Mouse (Mus musculus): ENCODE measurements around the gene Nfkbid.

Nfkbid gene

DNA sequence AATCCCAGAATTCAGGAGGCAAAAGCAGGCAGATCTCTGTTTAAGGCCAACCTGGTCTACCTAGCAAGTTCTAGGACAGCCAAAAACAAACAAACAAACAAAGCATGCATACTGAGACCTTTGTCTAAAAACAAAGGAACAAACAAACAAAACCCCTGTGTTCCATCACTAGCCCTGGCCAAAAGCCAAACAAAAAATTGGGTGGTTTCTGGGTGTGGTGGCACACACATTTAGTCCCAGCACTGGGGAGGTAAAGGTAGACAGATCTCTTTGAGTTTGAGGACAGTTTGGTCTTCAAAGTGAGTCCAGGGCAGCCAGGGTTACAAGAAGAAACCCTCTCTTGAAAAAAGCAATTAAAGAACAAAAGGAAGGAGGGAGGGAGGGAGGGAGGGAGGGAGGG, 7.8 kb downstream of the Nfkbid start:
- DNase-seq (ENCODE audit: low spot score in 2 of 2): no peak

DNA sequence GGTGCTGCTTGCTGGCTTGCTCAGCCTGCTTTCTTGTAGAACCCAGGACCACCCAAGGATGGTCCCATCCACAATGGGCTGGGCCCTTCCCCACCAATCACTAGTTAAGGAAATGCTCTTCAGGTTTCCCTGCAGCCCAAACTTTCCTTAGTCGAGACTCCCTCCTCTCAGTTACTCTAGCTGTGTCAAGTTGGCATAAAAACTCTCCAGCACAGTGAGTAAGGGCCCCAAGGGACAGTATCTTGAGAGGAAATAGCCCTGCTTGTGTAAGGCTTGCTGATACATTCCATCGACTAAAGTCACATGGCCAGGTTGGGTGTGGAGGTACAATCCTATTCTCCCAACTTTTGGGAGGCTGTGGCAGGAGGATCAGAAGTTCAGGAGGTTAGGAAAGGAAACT, 8.7 kb downstream of the Nfkbid start:
- DNase-seq (ENCODE audit: low spot score in 2 of 2): no peak

DNA sequence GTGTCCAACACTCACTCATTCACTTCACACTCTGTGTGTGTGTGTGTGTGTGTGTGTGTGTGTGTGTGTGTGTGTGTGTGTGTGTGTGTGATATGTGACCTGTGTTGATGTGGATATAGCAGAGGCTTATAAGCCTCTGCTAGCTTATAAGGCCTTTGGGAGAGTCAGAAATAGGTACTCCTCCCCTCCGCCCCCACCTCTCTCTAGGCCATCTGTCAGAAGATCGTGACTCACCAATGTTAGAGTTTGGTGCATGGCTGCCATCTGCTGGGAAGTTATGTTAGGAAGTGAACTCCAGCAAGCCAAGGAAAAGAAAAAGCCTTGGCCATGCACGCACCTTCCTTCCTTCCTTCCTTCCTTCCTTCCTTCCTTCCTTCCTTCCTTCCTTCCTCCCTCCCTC, 10.3 kb downstream of the Nfkbid start:
- DNase-seq (ENCODE audit: low spot score in 2 of 2): peak; percentile 80 to 88

DNA sequence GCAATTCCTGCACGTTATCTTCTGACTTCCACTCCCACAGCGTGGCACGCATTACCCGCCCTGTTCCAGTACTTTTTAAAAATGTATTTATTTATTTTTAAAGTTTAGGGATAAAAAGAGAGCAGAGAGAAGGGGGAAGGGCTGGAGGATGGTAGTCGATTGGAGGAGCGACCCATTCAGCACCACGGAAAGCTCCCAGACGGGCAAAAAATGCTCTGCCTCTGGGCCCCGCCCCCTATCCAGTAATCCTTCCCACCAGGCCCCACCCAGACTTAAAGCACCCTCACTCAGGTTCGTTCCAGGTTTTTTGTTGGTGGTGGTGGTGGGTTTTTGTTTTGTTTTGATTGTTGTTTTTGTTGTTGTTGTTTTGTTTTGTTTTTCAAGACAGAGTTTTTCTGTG, 12.7 kb downstream of the Nfkbid start:
- DNase-seq (ENCODE audit: low spot score in 2 of 2): no peak

DNA sequence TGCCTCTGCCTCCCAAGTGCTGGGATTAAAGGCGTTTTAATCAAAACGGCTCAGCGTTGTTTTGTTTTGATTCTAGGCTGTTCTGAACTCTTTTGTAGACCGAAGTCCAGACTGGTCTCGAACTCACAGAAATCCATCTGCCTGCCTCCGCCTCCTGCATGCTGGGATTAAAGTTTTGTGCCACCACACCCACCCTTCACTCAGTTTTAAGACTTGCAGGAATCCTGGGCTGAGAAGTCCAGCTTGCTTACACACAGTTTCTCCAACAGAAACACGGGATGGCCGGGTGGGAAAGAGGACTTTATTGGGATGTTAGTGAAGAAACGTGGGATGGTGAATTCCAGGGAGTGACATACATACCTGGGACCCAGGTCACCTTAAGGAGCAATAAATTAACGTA, 13.2 kb downstream of the Nfkbid start:
- no peak for DNase-seq (ENCODE audit: low spot score in 2 of 2)

DNA sequence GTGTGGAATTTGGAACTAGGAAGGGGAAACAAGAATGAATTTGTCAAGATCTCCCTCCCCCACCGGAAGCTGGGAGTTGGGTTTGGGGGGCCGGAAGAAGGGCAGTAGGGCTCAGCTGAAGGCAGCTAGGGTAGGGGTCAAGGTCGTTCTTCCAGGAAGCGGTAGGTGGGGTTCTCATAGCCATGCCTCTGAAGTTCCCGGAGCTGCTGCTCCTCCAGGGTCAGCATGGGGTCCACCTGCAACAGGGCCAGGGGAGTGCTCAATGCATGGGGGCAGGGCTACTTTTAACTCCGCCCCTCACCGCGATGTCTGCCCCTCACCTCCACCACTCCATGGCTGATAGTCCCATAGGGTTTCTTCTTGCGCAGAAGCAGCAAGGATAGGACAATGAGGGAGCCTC, 13.6 kb downstream of the Nfkbid start:
- DNase-seq (ENCODE audit: low spot score in 2 of 2): no peak

DNA sequence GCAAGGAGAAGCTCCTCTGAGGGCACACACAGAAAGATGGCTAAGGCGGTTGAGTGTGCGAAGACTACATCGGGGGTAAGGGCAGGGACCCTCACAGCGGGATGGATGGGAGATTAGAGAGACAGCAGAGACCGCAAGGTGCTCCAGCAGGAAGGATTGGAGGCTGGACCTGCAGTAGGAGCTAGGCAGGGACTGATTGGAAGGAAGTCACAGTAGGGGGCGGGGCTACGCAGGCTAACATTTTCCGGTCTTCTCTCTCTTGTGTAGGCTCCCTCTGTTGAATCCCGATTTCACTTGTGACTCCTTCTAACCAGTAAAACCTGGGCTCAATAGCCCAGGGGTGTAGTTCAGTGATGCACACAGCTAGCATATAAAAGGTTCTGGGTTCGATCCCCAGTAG, 15.3 kb downstream of the Nfkbid start:
- no peak for DNase-seq (ENCODE audit: low spot score in 2 of 2)

DNA sequence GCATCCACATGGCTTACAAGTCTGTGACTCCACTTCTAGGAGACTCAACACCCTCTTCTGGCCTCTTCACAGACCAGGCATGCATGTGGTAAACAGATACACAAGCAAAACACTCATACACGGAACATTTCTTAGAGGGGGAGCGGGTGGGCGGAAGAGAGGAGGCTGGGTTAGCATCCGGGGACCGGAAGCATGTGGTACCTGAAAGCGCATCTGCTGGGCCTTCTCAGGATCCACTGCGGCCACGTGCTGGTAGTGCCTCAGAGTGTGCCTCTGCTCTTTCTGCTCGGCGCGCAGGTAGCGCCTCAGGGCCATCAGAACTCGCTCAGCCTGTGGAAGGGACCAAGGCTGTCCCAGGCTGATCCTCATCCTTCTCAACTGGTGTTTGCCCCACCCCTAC, 18.2 kb downstream of the Nfkbid start:
- no peak for DNase-seq (ENCODE audit: low spot score in 2 of 2)

DNA sequence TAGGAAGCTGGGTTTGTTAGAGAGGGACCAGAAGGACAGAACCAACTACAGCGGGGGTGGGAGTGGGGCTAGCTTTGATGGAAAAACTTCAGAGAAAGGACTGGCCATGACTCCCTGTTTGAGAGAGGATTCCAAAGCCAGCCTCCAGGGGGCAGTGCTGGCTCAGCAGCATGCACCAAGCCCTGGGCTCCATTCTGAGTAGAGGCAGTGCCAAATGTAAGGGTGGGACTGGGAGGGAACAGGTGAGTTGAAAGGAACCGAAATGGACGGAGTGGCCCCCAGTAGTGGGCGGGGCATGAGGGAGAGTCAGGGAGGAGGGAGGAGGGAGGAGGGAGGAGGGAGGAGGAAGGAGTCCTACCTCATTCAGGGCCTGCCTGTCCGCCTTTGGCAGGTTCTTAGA, 19.2 kb downstream of the Nfkbid start:
- no peak for DNase-seq (ENCODE audit: low spot score in 2 of 2)

DNA sequence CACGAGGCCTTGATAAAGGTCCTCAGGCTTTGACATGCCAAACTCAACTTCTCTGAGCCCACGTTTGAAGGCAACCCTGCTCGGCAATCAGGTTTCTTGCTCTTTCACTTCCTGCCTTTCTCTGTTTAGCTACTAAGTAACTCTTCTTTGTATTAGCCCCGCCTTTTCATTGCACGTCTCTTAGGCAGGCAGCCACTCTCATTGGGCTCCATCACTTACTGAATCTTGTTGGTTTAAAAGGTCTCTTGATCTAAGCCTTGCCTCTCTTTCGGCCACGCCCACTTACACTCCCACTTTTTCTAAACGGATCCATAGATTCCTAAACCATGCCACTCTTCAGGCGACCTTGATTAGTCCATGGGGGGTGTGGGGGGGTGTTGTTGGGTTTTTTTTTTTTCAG, 22.2 kb downstream of the Nfkbid start:
- no peak for DNase-seq (ENCODE audit: low spot score in 2 of 2)

DNA sequence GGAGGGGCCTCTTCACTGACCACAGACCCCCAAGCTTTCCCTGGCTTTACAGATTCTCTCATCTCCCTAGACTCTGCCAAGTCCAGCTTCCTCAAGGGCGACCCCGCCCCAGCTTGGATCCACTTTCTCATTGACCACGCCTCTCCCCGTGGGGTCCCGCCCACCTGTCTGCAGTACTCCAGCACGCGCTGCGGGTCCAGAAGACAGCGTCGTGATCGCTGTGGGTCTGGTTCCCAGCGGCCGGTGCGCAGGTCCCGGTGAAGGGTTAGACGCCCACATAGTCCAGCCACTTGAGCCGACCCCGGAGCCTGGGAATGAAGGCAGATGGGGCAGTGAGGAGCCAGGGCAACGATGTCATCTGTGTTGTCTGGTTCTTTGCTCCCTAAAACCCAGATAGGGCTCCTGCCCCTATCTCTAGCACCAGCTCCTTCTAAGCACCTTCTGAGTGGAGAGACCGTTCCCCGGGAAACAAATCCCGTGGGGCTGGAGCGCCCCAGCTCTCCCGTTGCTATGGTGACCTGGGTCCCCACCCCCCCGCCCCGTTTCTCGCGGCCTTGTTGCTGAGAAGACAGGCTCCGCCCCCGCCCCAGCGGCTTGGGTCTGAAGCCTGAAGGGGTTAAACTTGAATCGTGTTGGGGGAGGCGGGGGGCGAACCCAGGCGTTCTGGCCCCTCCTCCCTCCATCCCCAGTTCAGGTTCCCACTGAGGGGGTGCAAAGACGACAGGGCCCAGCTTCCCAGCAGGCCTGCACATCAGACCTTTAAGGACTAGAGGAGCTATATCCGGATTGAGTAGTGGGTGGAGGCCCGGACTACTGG, 22.8 kb downstream of the Nfkbid start:
- DNase-seq (ENCODE audit: low spot score in 2 of 2): peak; percentile 75 to 78

DNA sequence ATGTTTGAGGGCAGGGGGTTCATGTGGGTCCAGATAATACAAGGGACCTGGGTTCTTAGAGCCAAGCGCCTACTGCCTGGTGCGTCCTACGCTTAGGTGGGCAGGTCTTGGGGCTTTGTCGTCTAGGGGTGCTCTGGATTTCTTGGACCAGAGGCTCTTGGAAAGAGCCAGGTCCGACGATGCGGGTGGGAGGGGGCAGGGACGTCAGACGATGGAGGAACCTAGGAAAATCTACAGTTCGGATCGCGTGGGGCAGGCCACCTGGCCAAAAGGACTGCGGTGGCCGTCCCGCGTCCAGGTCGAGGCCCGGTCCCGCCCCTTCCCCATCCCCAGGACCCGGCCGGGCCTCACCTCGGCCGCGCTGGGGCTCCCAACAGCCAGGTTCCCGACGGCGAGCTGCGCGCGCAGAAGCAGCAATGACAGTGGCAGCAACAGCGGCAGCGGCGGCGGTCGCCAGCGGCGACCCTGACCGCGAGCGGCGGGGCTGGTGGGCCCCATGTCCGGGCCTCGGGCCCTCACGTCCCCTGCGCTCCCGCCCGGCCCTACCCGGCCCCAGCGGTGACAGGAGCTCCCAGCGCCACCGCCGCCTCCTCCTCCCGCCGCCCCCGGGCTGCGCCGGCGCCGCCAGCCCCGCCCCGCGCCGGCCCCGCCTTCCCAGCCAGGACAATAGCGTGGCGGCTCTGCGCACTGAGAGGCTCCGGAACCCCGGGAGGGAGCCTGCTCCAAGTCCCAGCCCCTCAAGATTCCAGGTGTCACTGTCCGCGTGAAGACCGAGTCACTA, 23.6 kb downstream of the Nfkbid start, which contains the start of gene Aplp1:
Gene Aplp1, minus strand, starts transcription at position 565 of the 781 bp plus-strand sequence.
- DNase-seq (ENCODE audit: low spot score in 2 of 2): peak; percentile 78 to 79

DNA sequence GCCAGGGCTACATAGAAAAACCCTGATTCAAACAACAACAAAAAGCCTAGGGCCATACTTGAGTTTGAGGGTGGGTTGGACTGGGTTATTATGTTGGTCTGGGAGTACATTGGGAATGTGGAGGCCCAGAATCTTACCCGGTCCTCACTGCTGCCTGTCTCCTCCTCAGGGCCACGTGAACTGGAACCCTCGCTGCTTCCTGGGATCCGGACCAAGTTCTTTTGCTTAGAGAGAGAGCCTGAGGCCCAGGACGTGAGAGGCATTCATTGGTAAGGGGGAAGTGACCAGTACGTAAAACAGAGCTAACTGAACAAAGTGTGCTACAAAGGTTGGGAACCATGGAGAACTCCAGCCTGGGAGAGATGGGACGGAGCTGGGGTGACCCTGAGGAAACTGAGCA, 28.7 kb downstream of the Nfkbid start:
- DNase-seq (ENCODE audit: low spot score in 2 of 2): no peak

DNA sequence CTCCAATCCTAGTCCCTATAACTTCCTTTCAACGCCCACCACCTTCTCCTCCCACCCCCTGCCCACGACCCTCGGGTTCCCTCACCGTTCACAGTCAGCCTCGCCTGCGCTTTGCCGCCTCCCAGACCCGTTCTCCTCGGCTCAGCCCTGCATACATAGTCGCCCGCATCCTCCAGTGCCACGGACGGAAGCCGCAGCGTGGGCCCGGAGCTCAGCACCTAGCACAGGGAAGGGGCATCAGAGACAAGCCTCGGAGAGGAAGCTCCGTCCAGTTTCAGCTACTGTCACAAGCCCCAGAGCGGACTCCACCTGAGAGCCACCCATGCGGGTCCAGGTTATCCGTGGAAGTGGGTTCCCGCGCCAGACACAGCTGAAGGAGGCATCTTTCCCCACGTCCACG, 31.8 kb downstream of the Nfkbid start:
- DNase-seq (ENCODE audit: low spot score in 2 of 2): no peak

DNA sequence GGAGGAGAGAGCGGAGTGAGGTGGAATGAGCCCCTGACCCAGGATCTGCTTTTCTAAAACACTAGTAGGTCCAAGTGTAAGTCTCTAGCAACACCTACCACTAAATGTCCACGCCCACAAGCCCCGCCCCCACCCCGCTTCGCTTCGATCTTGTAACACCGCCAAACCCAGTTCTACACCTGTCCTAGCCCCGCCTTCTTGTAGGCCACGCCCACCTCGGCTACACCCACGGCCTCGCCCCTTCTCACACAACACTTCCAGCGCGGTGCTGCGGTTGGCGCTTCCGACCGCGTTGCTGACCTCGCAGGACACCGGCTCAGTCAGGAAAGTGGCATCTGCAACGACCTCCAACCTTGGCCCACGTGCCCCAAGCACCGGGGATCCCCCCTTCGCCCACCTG, 32.2 kb downstream of the Nfkbid start:
- DNase-seq (ENCODE audit: low spot score in 2 of 2): no peak

DNA sequence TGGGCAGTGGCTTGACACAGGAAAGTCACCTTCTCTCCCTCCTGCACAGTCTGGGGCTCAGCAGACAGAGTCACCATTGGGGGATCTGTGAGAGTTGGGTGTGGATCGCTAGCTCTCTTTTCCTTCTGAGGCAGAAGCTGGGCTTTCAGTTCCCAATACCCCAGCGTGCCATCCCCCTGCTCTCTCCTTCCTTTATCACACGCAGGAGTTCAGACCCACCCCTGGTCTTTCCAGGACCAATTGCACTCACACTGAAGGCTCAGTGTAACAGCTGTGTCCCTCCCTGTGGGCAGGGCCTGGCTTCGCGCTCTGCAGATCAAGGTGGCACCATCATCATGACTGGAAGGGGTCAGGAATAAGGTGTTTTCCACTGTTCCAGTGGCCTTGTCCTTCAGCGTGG, 32.7 kb downstream of the Nfkbid start:
- no peak for DNase-seq (ENCODE audit: low spot score in 2 of 2)

DNA sequence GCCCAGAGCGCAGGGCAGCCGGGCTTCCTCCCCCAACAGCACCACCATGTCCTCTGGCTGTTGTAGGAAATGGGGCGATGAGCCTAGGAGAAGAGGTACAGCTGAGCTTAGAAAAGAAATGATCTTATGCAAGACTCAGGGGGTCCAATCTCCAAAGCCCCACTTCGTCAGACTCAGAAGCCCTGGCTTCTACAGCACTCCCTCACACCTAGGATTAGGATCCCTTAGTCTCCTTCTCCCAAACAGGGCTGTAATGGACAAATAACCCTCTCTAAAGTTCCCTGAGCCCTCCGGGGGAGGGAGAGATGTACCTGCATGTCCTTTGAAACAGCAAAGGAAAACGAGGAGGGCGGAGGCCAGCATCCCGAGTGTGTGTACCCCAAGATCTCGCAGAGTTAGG, 35.0 kb downstream of the Nfkbid start:
- no peak for DNase-seq (ENCODE audit: low spot score in 2 of 2)

DNA sequence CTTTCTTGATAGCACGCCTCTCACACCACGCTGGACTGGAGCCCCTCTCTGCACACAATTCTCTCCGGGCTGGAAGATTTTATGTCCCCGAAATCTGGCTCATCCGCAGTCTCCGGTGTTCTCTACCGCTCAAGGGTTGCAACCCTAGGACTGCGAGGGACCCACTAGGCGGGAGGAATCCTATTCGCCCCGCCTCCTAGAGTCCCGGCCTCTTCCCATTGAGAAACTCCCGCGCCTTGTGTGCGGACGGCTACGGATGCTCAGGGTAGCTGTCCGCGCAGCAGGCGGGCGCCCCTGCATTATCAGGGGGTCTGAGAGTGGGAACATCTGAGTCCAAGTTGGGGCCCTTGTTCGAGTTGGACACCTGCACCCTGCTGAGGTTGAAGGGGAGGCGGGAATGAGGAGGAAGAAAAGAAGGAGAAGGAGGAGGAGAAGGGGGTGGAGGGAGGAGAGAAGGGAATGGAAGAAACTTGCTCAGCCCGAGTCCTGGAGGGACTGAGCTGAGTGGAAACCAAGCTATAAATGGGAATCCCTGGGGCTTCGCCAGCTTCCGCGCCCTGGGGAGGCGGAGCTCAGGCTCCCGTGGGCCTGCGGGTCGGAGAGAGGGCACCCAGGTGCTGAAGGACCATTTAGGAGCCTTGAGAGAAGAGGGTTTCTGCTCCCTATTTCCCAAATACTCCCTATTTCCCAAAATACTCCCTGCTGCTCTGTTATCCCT, 35.5 kb downstream of the Nfkbid start:
- no peak for DNase-seq (ENCODE audit: low spot score in 2 of 2)

DNA sequence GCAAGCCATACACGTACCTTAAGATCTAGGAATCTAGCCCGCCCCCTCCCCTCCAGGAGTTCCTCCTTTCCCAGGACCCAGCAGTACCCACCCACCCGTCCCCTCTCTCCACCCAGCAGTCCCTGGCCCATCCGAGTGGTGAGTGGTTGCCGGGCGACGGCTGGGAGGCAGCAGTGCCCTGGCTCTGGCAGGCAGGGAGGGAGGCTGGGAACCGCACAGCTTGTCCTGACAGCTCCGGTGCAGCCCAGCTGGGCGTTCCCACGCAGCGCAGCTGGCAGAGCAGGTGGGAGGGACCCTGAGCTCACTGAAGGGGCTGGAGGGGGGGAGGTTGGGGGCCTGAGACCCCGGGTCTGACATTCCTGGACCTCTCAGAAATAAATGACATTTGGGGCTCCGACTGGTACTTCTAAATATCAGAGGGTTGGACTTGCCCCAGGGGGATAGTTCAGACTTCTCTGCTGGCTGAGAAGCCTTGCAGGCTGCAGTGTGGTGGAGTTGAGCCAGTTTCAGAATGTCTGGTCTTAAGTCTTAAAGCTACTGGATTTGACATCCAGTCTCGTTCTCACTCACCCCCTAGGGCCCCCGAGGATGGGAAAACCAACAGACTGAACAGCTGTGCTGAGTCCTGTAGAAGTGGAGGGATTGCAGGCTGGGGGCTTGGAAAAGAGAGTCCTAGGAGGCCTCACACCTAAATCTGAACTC, 36.2 kb downstream of the Nfkbid start, which contains the start of the genes Kirrel2 and Nphs1:
Gene Kirrel2, minus strand, starts transcription at position 62 of the 702 bp plus-strand sequence.
Gene Nphs1, plus strand, starts transcription at position 687 of the 702 bp plus-strand sequence.
- DNase-seq (ENCODE audit: low spot score in 2 of 2): peak; percentile 64 to 78

DNA sequence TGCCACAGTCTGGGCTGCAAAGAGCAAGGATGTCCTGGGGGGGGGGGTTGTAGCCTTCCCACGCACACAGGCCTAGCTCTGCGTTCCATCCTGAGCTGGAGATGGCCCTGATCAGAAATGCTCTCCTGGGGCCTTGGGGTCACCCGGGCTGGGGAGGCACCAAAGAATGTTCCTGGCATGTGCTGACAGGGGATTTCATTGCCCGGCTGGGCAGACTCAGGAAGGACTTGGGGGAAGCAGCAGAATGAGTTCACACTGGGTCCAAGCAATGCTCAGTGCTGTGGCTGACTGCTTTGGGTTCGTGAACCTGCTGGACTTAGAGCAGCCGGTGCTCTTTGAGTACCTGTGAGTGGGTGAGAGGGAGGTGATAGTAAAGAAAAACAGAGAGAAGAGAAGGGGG, 38.0 kb downstream of the Nfkbid start:
- DNase-seq (ENCODE audit: low spot score in 2 of 2): no peak

DNA sequence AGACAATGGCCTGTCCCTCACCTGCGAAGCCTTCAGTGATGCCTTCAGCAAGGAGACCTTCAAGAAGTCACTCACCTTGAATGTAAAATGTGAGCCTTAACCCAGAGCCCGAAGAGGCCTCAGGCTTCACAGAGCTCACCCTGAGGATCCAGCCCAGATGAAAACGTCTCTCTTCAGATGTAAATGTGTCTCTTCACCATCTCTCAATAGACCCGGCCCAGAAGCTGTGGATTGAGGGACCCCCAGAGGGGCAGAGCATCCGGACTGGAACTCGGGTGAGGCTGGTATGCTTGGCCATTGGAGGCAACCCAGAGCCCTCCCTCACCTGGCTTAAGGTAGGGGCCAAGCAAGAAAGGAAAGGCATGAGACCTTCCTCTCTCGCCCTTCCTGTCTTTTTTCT, 42.0 kb downstream of the Nfkbid start:
- no peak for DNase-seq (ENCODE audit: low spot score in 2 of 2)

DNA sequence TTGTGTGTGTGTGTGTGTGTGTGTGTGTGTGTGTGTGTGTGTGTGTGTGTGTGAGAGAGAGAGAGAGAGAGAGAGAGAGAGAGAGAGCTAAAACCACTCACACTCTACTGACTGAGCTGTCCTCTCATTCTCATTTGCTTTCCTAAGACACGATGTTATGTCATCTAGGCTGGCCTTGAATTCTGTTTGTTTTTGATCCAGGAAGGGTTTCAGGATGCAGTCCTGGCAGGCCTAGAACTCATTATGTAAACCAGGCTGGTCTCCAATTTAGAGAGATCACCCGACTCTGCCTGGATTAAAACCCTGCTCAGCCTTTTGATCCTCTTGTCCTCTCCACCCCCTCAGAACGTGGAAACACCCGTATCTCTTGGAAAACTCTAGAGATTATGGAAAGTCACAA, 42.5 kb downstream of the Nfkbid start:
- DNase-seq (ENCODE audit: low spot score in 2 of 2): no peak
